Mouse (Mus musculus) brain, embryonic 14.5 days (tissue): ENCODE data around the gene 2210408I21Rik. TPM values are rescaled to one million over a fixed set of nuclear protein-coding genes. Genes with fewer than 3 reads are reported as not detected.

ENCODE experiments used
- DNase-seq: peaks from one replicate; pipeline ENCODE4 v3.0.0-alpha.2; 2011; ENCODE audit warnings: low read depth
- CTCF ChIP-seq: fragments of 200-500 bp; IDR thresholded peaks from 2 replicates; pipeline ENCODE4 v1.5.1; 2012; ENCODE audit warnings: inconsistent platforms, mild to moderate bottlenecking, moderate library complexity, borderline replicate concordance; ENCODE audit not compliant: insufficient read depth, insufficient read length; ENCODE audit errors: extremely low read depth
- POLR2A ChIP-seq: fragments of 200-500 bp; IDR thresholded peaks from 2 replicates; pipeline ENCODE4 v1.6.1; 2012; ENCODE audit warnings: mild to moderate bottlenecking, inconsistent platforms, borderline replicate concordance; ENCODE audit not compliant: poor library complexity, insufficient read depth, insufficient read length, severe bottlenecking; ENCODE audit errors: extremely low read depth
- polyA plus RNA-seq: library from polyadenylated mRNA; depleted of rRNA; stranded (reverse); fragments of >200 nt; gene quantifications from 2 replicates; pipeline ENCODE4 v1.2.3, GENCODE M21; 2012; rRNA removed

2210408I21Rik gene
- polyA plus RNA-seq, 1 experiment, result 4.6 TPM

DNA sequence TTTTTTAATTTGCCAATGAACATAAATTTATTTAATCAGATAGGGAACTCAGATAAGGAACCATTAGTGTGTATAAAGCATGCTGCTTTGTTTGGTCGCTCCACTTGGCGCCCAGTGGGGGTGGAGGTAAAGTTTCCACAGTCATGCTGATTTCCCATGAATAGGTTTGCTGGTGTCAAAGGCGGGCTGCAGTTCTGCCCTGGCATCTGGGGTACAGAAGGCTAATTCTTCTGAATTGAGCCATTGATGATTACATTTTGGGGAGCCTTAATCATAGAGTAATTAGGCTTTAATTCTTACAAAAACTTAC lies 413.0 kb downstream of the 2210408I21Rik start:
- TF ChIP-seq CTCF (no peak), POLR2A (no peak)
- peak; percentile 93 for DNase-seq

DNA sequence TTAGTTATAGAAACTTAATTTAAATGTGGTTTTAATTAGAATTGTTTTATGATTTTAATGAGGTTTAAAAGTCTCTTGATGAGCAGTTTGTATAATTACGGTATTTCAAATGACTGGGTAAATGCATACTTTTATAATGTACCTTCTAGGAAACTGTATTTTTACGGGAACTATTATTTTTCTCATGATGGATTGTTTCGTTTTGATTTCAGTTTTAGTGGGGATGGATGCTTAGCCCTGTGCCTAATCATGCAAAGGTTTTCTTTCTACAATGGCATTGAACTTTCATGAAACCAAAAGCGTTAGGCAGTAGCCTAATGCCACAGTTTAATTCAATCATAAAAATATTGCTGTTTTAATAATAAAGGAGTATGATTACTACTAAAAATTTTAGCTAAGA lies 413.4 kb downstream of the 2210408I21Rik start:
- no peak for DNase-seq
- TF ChIP-seq POLR2A (no peak), CTCF (no peak)

DNA sequence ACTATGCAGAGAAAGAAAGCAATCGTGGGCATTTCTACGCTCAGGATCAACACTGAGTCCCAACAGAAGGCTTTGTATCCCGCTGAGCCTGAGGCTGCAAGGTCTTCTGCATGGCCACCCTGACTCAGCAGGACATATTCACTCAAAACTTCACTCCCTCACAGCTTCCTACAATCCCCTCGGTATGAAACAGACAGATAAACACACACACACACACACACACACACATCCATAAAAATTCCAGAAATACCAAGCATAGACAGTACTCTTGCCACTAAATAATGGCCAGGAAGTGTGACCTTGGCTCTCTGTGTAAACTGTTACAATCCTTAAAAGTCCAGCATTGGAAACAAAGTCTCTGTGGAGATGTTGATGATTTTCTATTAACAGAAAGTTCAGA lies 458.7 kb downstream of the 2210408I21Rik start:
- no peak for DNase-seq
- no peak for TF ChIP-seq POLR2A
- no peak for TF ChIP-seq CTCF

DNA sequence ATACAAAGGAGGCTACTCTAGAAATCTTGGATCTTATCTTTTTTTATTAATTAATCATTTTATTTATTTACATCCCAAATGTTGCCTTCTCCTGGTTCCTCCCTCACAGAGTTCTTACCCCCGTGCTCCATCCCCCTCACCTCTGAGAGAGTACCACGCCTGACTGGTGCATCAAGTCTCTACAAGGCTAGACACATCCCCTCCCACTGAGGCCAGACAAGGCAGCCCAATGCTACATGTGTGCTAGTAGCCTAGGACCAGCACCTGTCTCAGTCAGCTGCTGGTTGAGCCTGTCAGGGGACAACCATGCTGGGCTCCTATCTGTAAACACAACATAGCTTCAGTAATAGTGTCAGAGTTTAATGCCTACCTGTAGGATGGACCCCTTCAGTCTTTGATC lies 480.0 kb downstream of the 2210408I21Rik start:
- no peak for DNase-seq

More for the DNA sequence above, 480.0 kb downstream of the 2210408I21Rik start:
- TF ChIP-seq CTCF (no peak), POLR2A (no peak)

Other genes with a start within 250 kb of the 2210408I21Rik start
- 24.3 and 43.7 TPM in 2 replicates for gene Slf1, start 67 bp upstream of the 2210408I21Rik start, polyA plus RNA-seq